Mouse (Mus musculus) layer of hippocampus, adult 6 months (tissue): ENCODE data around the gene Olfr1469. TPM values are rescaled to one million over a fixed set of nuclear protein-coding genes. Genes with fewer than 3 reads are reported as not detected.

Experiments used
- long read RNA-seq, 2 experiments: library from polyadenylated mRNA; unstranded; transcript quantifications; one replicate each; pipeline ENCODE4 v2.0.0; 2019 to 2020
- polyA plus RNA-seq: library from polyadenylated mRNA; unstranded; fragments of <200 nt; fragmentation: Nextera tagmentation; gene quantifications from 2 replicates; pipeline ENCODE4 v1.2.3, GENCODE M21; 2021

The Olfr1469 gene
- not detected in 2 replicates for polyA plus RNA-seq
- long read RNA-seq, experiment 1 = 0 reads
- long read RNA-seq, experiment 2 = 0 reads

GRCm38 (mm10) chr19:13407549-13407948 is at the start of gene Olfr1469:
Olfr1469 (plus strand) TSS chr19:13407849.

DNA sequence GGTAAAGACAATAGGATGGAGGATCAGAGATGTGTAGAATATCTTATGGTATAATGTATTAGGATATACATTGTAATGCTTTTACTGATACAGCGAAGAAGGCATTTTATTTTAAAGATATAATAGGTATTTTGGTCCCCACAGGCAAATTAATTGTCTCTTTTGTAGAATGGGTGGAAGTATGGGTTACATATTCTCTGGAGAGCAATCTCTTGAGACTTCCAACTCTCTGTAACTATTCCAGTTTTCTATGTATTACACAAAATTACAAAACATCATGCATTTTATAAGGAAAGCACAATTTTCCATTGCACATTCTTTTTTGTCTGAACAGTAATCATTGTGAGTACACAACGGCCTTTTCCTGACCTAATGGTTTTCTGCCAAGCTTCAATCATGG is 45.7 kb upstream of the Olfr1469 start, which contains the start of gene Olfr1467:
Olfr1467 (plus strand) TSS at position 301 of the 400 bp plus-strand sequence.

DNA sequence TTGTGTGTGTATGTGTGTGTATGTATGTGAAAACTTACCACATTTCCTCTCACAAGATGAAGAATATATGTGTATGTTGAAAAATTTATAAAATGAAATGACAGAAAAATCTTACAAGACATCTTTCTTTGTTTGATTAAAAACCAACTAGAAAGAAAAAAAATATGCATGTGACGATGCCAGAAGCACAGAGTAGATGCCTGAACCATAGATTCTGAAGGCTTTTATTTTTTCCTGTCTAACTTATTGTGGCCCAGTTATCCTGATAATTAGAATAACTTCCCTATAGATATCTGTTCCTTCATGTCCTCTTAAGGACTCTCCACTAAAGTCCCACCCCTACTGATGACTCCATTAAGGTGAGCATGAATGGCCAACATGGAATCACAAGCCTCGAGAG is 35.5 kb downstream of the Olfr1469 start, which contains the start of gene Olfr1471:
Olfr1471 (plus strand) TSS at position 301 of the 400 bp plus-strand sequence.

GRCm38 (mm10) chr19:13455986-13456385 is 48.3 kb downstream of the Olfr1469 start, which contains the start of gene Olfr1472:
Olfr1472 (minus strand) TSS chr19:13456086.

Other genes with a start within 250 kb of the Olfr1469 start
- gene Olfr1461, start 244.8 kb upstream of the Olfr1469 start, polyA plus RNA-seq = not detected in 2 replicates
- not detected in 2 replicates for gene Olfr1462, start 222.1 kb upstream of the Olfr1469 start, polyA plus RNA-seq
- not detected in 2 replicates for gene Olfr1463, start 176.5 kb upstream of the Olfr1469 start, polyA plus RNA-seq
- gene Olfr1465, start 92.3 kb upstream of the Olfr1469 start, polyA plus RNA-seq = not detected in 2 replicates
- not detected in 2 replicates for gene Olfr1466, start 69.0 kb upstream of the Olfr1469 start, polyA plus RNA-seq
- gene Olfr1467, start 45.6 kb upstream of the Olfr1469 start, polyA plus RNA-seq = not detected in 2 replicates
- gene Olfr1471, start 35.6 kb downstream of the Olfr1469 start, polyA plus RNA-seq = not detected in 2 replicates
- gene Olfr1472, start 48.2 kb downstream of the Olfr1469 start, polyA plus RNA-seq = not detected in 2 replicates
- gene Olfr1474, start 61.7 kb downstream of the Olfr1469 start, polyA plus RNA-seq = not detected in 2 replicates
- not detected in 2 replicates for gene Olfr1475, start 72.3 kb downstream of the Olfr1469 start, polyA plus RNA-seq
- not detected in 2 replicates for gene Olfr1477, start 92.7 kb downstream of the Olfr1469 start, polyA plus RNA-seq
- gene Olfr1480, start 120.1 kb downstream of the Olfr1469 start, polyA plus RNA-seq = not detected in 2 replicates
- not detected in 2 replicates for gene Olfr1484, start 175.7 kb downstream of the Olfr1469 start, polyA plus RNA-seq
- not detected in 2 replicates for gene Olfr1487, start 209.5 kb downstream of the Olfr1469 start, polyA plus RNA-seq
- not detected in 2 replicates for gene Olfr1489, start 223.8 kb downstream of the Olfr1469 start, polyA plus RNA-seq
- gene Olfr1490, start 243.2 kb downstream of the Olfr1469 start, polyA plus RNA-seq = not detected in 2 replicates